Mouse (Mus musculus) CH12.LX (cell line): Measurements from ENCODE around the gene Nr2f2. TPM values are rescaled to one million over a fixed set of nuclear protein-coding genes. Genes with fewer than 3 reads are reported as not detected.

Experiments
- DNase-seq: peaks from one replicate; pipeline ENCODE4 v3.0.0-alpha.2; 2013; ENCODE audit errors: extremely low read depth
- H3K27ac ChIP-seq: 2 replicates; pipeline ENCODE4 v1.5.1; 2012; ENCODE audit warnings: low read depth, mild to moderate bottlenecking, control low read depth, moderate library complexity; ENCODE audit not compliant: insufficient read depth
- H3K27me3 ChIP-seq: replicated peaks from 2 replicates; pipeline ENCODE3; 2012; ENCODE audit warnings: inconsistent platforms
- H3K36me3 ChIP-seq, 2 experiments: replicated peaks in 1 of 2; 2 replicates each; pipeline versions ENCODE3 to v1.6.1; 2012; ENCODE audit warnings: inconsistent platforms in 1 of 2, low read length in 1 of 2, mild to moderate bottlenecking in 1 of 2, mixed read lengths in 1 of 2, moderate library complexity in 1 of 2; ENCODE audit not compliant: control insufficient read depth in 1 of 2, insufficient read depth in 1 of 2
- H3K4me1 ChIP-seq, 2 experiments: 2 replicates each; pipeline ENCODE4 v1.6.1; 2012; ENCODE audit warnings: inconsistent platforms in 1 of 2, moderate library complexity in 1 of 2; ENCODE audit not compliant: insufficient read depth in 2 of 2, control insufficient read depth in 1 of 2
- H3K4me2 ChIP-seq: 2 replicates; pipeline ENCODE4 v1.6.1; 2012; ENCODE audit warnings: low read depth, mild to moderate bottlenecking, control low read depth; ENCODE audit not compliant: poor library complexity, insufficient read depth, severe bottlenecking
- H3K4me3 ChIP-seq, 3 experiments: fragments of 150-350 bp in 1 of 3; sonication (generic) in 1 of 3; replicated peaks in 1 of 3; 2 replicates each; pipeline versions ENCODE3 to v1.5.1; 2011 to 2012; ENCODE audit warnings: low read depth in 2 of 3, low read length in 2 of 3, mild to moderate bottlenecking in 2 of 3, moderate library complexity in 2 of 3, control low read depth in 1 of 3, improper control_type of control experiment in 1 of 3, inconsistent platforms in 1 of 3, mixed read lengths in 1 of 3; ENCODE audit not compliant: poor library complexity in 1 of 3
- H3K79me2 ChIP-seq: replicated peaks from 2 replicates; pipeline ENCODE4 v1.6.1; 2012; ENCODE audit warnings: mild to moderate bottlenecking, moderate library complexity; ENCODE audit not compliant: control insufficient read depth, poor library complexity, insufficient read depth, severe bottlenecking; ENCODE audit errors: extremely low read depth
- H3K9ac ChIP-seq: 2 replicates; pipeline ENCODE4 v1.6.1; 2012; ENCODE audit warnings: low read depth, mild to moderate bottlenecking, control low read depth, moderate library complexity; ENCODE audit not compliant: insufficient read depth
- H3K9me3 ChIP-seq: replicated peaks from 2 replicates; pipeline ENCODE3; 2012; ENCODE audit warnings: low read length, inconsistent platforms, mixed read lengths
- BHLHE40 ChIP-seq: IDR thresholded peaks from 2 replicates; pipeline ENCODE4 v1.6.1; 2011; ENCODE audit warnings: mild to moderate bottlenecking, low read depth, low read length, improper control_type of control experiment
- CTCF ChIP-seq, 2 experiments: IDR thresholded peaks in 1 of 2; conservative IDR thresholded peaks in 1 of 2; 2 replicates each; pipeline ENCODE4 v1.5.1; 2011 to 2012; ENCODE audit warnings: low read depth in 2 of 2, low read length in 2 of 2, improper control_type of control experiment in 1 of 2, inconsistent platforms in 1 of 2, mild to moderate bottlenecking in 1 of 2, moderate library complexity in 1 of 2
- HCFC1 ChIP-seq: IDR thresholded peaks from 2 replicates; pipeline ENCODE4 v1.6.1; 2012; ENCODE audit warnings: low read depth, mild to moderate bottlenecking, inconsistent platforms, low read length, improper control_type of control experiment
- JUN ChIP-seq: IDR thresholded peaks from 2 replicates; pipeline ENCODE4 v1.6.1; 2011; ENCODE audit warnings: low read depth, mild to moderate bottlenecking, low read length, improper control_type of control experiment, moderate library complexity; ENCODE audit not compliant: insufficient read depth
- MAX ChIP-seq: IDR thresholded peaks from 2 replicates; pipeline ENCODE4 v1.6.1; 2011; ENCODE audit warnings: low read length, improper control_type of control experiment
- MEF2A ChIP-seq: IDR thresholded peaks from 2 replicates; pipeline ENCODE4 v1.6.1; 2014; ENCODE audit warnings: low read depth, mild to moderate bottlenecking, inconsistent platforms, low read length, improper control_type of control experiment, borderline replicate concordance
- MYC ChIP-seq: IDR thresholded peaks from 2 replicates; pipeline ENCODE4 v1.6.1; 2011; ENCODE audit warnings: low read depth, mild to moderate bottlenecking, improper control_type of control experiment, low read length
- SMC3 ChIP-seq: IDR thresholded peaks from 2 replicates; pipeline ENCODE4 v1.6.1; 2011; ENCODE audit warnings: low read depth, low read length, improper control_type of control experiment
- ZNF384 ChIP-seq: IDR thresholded peaks from 2 replicates; pipeline ENCODE4 v1.6.1; 2012; ENCODE audit warnings: low read depth, low read length, improper control_type of control experiment, inconsistent platforms
- dilution Hi-C: fragments of 300-500 bp; cut with MboI; formaldehyde crosslinking; loops from 2 replicates; pipeline ENCODE4 v1.14.3; 2020; ENCODE audit warnings: low sequenced_read_pairs; ENCODE audit not compliant: extremely low pct_unique_long_range_greater_than_20kb, extremely low pct_ligation_motif_present
- in situ Hi-C: fragments of 300-500 bp; cut with MboI; formaldehyde crosslinking; loops from 3 replicates; pipeline ENCODE4 v1.14.3; 2019; ENCODE audit warnings: low sequenced_read_pairs, low pct_ligation_motif_present, low pct_unique_long_range_greater_than_20kb, mixed read lengths
- polyA plus RNA-seq: library from polyadenylated mRNA; unstranded; fragments of >175 nt; gene quantifications from 2 replicates; pipeline ENCODE4 v1.2.1, GENCODE M21; 2012; ENCODE audit warnings: low read depth; ENCODE audit not compliant: insufficient read length
- total RNA-seq, 2 experiments: library from RNA; depleted of rRNA; stranded (reverse); fragments of 300-350 nt in 1 of 2; fragments of >200 nt in 1 of 2; gene quantifications; 2 replicates each; pipeline ENCODE4 v1.2.3; 2012 to 2014

Gene Nr2f2
- total and polyA plus RNA-seq, 3 experiments = not detected

DNA sequence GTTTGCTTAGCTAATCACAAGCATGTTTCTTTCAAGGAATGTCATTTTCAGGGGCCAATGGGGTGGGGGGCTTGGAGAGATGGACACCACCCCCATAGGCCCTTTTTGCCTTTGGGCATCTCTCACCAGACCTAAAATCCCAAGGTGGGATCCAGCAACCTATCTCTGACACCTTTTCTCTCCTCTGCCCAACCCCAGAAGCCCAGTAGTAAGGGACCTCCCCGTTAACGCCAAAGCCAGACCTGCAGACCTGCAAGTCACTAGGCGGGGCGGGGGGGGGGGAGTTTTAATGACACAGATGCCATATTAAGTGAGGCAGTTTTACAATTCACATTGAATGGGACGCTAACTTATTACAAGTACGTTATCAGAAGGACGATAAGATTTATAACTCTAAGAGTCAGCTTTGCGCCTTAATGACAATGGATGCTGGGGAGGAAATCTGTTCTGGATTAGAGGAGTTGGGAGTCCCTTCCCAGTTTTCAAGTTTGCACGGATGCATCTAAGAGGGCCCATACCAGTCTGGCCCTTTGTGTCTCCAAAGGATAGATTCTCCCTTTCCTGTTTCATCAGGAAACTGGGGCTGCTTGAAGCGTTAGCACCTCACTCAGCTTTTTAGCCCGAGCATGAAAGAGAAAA, 17.4 kb downstream of the Nr2f2 start:
- Histone ChIP-seq H3K36me3 (no peaks in the 10 kb centered on the region), H3K9ac (no peak overlapping the region), H3K27ac (no peak overlapping the region), H3K27me3 (no peaks in the 10 kb centered on the region), H3K4me1 (no peaks in the 10 kb centered on the region), H3K4me3 (no peak overlapping the region), H3K9me3 (peaks cover 60% of the 10 kb centered on the region), H3K4me2 (no peak overlapping the region), H3K79me2 (no peaks in the 10 kb centered on the region)
- DNase-seq = no peak
- no peak for TF ChIP-seq HCFC1
- TF ChIP-seq SMC3 = no peak
- dilution Hi-C loops = no loop called here
- in situ Hi-C loops = no loop called here

- H3K9me3 ChIP-seq = peaks cover 68% of the 10 kb centered on the region
- no peak overlapping the region for H3K27ac ChIP-seq
These were observed 18.2 kb downstream of the Nr2f2 start for GRCm38 (mm10) chr7:70348064-70348976.

DNA sequence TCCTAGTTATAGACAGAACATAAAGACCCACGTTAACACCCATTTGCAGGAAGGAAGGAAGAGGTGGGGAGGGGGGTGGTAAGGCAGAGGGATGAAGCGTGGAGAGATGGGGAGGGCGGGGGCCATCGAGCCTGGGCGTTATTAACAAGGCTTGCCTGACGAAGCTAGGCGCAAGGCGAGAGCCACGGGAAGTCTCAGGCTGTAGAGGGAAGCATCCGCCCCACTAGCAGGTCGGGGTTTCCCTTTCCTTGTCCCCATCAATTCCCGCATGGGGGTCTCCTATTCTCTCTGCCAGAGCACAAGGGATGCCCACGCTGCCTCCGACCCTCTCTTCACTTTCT, 18.9 kb downstream of the Nr2f2 start:
- TF ChIP-seq JUN = no peak
- no peak for TF ChIP-seq MAX
- TF ChIP-seq MYC = no peak
- TF ChIP-seq, all 38 proteins: peak for 0
- no peak overlapping the region for H3K9ac ChIP-seq
- no peak for DNase-seq
- no peaks in the 10 kb centered on the region for H3K4me1 ChIP-seq
- H3K27ac ChIP-seq = no peak overlapping the region
- peaks cover 72% of the 10 kb centered on the region for H3K9me3 ChIP-seq
- no peak overlapping the region for H3K4me2 ChIP-seq
- in situ Hi-C loops (no loop called here), dilution Hi-C loops (no loop called here)
- H3K79me2 ChIP-seq = no peaks in the 10 kb centered on the region
- no peak overlapping the region for H3K4me3 ChIP-seq
- H3K27me3 ChIP-seq = no peaks in the 10 kb centered on the region
- H3K36me3 ChIP-seq = no peaks in the 10 kb centered on the region

More at GRCm38 (mm10) chr7:70348064-70348976, 18.2 kb downstream of the Nr2f2 start:
- no peak for DNase-seq
- no peaks in the 10 kb centered on the region for H3K79me2 ChIP-seq
- in situ Hi-C loops = no loop called here
- no peaks in the 10 kb centered on the region for H3K27me3 ChIP-seq
- no peaks in the 10 kb centered on the region for H3K4me1 ChIP-seq
- no peak overlapping the region for H3K4me3 ChIP-seq
- no peak overlapping the region for H3K9ac ChIP-seq
- TF ChIP-seq CTCF (conservative IDR thresholded peaks at IDR 0.05 in 1 of 2, IDR thresholded peaks at IDR 0.05 in 1 of 2; ENCODE audit: low read depth in 2 of 2, low read length in 2 of 2) (no peak), MEF2A (no peak), ZNF384 (no peak), BHLHE40 (no peak)
- TF ChIP-seq, all 38 proteins: peak for 0
- no peak overlapping the region for H3K4me2 ChIP-seq
- dilution Hi-C loops = no loop called here
- H3K36me3 ChIP-seq = no peaks in the 10 kb centered on the region
